Mouse (Mus musculus) T-helper 1 cell (primary cell): ENCODE data around the gene Dysf.

ENCODE experiments used
- in situ Hi-C: fragments of 300-600 bp; cut with MboI, MseI; formaldehyde crosslinking; loops from one replicate; pipeline ENCODE4 v1.15.1; 2025; ENCODE audit warnings: high pct_unique_total_duplicates

Dysf gene

DNA sequence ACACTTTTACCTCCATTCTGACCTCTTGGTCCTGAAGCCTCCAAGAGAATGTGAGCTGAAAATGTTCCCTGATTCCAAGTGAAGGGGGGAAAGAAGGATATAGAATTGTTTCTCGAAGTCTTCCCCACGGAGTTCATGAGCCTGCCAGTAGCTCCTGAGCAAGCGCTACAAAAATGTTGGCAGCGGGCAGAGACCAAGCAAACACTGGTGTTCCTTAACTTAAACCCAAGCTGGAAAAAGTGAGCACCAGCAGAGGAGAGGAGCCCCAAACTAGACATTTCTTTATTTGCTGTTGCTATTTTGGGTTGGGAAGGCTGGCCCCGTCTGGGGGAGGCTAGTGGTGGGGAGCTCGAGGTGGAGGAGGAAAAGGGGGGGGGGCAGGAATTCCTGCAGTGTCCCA, 102.0 kb downstream of the Dysf start:
- in situ Hi-C loops: no loop called here

DNA sequence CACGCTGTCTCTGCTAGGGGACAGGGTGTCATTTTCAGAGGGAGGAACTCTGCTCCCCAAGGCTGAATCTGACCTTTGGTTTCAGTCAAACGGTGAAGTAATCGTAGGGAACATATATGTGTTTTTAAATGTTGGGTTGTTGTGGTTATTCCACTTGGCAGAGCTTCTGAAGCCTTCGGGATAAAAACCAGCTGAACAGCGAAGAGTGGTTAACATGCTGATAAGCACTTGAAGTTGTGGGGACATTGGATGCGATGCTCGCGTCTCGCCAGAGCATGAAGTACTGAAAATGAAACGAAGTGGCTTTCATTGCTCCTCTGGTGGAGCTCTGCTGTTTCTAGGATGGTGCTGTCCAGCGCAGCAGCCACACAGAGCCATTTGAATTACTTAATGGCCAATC, 102.7 kb downstream of the Dysf start:
- in situ Hi-C loops: no loop called here

DNA sequence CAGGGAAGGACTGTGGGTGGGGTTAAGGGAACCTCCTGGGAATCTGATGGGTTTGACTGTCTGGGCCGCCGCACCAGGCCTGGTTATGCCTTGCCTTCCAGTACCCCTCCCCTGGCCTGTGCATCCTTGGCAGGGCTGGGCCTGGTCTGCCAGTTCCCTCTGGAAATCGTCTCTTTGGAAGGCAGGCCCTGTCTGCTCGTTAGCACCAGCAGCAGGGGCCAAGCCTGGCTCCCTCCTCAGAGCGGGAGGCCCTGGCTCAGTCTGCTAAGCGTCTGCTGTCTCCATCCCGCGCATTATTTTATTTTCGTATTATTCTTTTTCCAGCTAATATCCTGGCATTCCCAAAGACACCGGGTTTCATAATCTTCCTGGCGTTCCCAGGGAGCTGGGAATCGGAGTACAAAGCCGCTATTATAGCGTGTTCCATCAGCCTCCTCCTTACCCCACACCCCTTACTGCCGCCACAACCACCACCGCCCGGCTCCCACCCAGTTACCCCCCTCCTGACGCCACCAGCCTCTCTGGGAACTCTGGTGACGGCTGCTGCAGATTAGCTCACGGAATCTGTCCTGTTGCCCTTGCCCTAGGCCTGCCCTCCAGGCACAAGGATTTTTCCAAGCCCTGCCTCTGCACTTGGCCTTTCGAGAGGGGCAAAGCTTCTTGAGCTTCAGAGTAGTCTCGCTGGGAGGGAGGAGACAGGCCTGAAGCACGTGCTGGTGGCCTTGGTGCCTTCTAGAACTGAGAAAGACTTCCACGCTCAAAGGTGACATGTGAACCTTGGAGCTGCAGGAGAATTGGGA, 111.5 kb downstream of the Dysf start:
- in situ Hi-C loops: no loop called here

DNA sequence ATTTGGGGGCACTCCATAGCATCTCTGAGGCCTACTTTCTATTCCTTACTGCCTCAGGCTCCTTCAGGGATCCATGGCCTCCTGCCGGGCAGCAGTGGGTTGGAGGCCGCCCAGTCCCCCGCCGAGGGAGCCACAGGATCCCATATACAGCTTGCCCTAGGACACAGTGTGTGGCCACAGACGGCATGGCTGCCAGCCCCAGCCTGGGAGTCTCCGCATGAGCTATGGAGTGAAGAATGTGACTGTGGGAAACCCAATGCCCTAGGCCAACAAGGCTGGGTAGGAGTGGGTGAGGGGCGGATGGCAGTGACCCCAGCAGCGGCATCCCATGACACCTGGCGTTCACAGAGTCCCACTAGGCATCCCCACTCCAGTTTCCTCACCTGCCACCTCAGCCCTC, 116.2 kb downstream of the Dysf start:
- in situ Hi-C loops: no loop called here

DNA sequence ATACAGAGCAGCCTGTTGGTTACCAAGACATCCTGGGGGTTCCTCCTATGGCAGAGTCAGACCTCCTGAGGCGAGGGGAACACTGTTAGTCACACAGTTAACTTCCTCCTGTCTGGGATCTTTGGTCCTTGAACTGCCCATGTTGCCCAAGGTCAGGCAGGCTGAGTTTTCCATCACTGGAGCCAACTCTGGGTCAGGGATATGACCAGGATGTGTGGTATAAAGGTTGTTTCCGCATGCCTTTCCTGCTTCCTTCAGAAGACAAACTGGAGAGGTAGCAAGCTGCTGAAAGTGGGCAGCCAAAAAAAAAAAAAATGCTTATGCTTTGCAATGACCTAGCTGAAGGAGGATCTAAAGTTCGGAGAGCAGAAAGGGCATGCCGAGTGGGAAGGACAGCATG, 116.7 kb downstream of the Dysf start:
- in situ Hi-C loops: no loop called here

DNA sequence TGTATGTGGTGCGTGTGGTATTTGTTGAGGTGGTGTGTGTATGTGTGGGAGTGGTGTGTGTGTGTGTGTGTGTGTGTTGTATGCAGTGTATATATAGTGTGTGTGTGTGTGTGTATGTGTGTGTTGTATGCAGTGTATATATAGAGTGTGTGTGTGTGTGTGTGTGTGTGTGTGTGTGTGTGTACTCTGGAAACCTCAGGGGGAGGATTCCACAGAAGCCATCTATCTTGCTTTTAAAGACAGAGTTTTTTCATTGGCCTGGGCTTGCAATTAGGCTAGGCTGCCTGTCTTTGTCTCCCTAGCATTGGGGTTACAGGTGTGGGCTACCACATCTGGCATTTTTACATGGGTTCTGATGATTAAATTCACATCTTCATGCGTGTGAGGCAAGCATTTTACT, 119.8 kb downstream of the Dysf start:
- in situ Hi-C loops: no loop called here

DNA sequence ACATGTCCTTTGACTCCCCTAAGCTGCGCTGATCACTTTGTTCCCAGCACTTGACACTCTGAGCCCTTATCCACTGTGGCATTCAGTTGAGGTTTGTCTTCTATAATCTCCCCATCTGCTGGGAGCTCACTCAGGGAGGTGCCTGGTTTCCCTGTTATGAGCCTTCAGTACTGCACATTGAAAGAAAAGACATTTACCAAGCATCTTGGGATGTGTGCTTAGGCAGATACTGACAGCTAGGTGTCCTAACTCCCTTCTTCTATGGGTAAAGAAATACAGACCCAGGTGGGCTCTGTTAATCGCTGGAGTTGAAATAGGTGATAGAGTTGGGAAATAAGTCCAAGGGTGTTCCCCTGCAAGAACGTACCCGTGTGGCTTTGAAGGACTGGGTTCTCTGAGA, 122.5 kb downstream of the Dysf start:
- in situ Hi-C loops: no loop called here

DNA sequence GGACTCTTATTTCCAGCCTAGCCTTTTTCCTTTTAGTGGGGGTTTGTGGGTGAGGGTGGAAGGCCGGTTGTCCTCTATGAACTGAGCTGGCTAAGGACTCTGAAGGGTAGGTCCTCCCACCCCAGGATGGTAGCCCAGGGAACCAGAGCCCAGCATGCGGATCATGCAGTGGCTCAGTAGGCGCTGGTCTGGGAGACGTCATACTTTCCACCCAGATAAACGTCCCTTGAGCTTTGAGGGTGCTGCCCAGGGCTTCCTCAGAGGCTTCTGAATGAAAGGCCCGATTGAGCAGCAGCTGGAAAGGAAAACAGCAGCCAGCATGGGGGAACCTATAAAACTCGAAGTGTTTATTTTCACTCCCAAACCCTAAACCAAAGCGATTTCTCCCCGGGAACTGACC, 123.1 kb downstream of the Dysf start:
- in situ Hi-C loops: no loop called here

DNA sequence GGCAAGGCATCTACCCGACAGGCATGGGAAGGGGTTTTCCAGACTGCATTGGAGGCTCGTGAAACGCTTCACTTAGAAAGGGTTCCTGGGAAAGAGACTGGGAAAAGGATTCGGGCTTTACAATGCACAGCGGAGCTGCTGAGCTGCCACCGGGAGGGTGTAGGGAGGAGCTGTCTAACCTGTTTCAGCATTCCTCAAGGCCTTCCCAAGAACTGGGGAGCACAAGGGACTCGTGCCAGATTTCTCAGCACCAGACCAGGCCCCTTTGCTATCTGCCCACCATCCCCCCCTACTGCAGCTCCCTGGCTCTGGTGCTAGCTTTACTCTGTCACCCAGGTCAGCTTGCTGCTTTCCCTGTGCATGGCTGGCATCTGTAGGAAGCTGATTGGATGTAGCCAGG, 124.7 kb downstream of the Dysf start:
- in situ Hi-C loops: no loop called here

DNA sequence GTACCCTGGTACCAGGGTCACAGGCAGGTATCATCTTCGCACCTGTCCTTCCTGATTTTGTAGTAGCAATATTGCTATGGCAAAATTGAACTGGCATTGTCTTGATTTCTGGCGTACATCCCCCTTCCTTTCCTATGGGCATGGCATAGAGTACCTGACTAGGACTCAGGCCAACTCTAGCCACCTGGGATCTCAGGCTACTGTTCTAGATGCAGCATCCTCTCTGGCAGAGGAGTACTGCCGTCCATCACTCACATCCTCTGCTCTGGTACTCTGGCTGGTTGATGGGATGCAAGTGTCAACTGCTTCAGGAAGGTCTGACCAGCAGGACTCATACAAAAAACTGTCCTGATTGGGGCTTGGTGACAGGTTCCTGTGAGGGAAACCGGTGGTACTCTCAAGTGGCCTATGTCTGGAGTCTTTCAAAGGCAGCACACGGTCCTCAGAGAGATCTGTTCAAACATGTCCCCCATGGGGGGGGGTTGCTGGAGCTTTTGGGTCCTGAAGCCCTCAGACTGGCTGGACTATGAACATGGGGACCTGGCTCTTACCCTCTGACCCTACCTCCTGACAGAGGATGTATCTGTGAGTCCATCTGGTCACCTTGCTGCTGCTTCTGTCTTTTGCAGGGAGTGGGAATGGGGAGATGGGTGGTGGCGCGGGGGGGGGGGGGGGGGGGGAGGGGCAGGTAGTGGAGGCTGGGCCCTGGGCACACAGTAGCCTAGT, 125.8 kb downstream of the Dysf start:
- in situ Hi-C loops: no loop called here

DNA sequence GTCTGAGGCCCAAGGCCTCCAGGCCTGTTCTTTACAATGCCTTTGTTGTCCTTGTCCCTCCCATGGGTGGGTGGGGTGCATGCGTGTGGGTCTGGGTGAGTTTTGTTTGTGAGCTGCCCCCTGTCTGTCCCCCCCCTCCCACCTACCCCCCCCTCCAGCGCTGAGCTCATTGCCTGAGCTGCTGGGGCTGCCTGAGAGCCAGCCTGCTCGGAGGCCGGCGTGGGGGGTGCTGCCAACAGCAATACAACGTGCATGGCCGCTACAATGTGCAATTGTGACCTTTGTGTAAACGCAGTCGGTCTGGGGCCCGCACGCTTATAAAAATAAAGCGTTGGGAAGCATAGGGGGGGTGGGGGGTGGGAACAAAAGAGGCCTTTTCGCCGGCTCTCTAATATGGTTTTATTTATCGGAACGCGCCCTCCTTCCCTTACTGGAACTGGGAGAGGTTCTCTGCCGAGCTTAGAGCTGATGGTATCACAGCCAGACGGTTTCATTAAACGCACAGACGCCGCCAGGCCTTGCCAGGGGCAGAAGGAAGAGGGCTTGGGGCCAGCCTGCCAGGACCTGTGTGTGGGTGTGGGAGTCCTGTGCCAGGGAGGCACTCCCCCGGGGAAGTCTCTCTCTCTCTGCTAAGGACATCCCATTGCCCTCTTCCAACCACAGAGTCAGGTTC, 126.5 kb downstream of the Dysf start:
- in situ Hi-C loops: no loop called here

DNA sequence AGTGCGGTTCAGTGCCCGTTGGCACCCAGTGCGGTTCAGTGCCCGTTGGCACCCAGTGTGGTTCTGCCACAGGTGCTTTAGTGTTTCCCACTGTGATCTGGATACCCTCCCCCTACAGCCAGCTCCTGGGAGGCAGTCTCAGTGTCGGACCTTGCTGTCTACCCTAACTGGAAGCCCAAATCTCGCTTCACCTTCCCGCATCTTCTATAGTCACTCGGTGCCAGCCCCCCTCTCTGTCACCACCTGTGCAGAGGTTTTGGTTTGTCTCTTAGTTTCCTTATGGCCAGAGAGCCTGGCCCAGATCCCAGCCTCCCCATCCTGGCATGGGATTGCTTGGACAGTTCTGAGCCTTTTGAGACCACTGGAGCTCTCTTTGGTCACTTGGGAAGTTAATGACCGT, 127.3 kb downstream of the Dysf start:
- in situ Hi-C loops: no loop called here

DNA sequence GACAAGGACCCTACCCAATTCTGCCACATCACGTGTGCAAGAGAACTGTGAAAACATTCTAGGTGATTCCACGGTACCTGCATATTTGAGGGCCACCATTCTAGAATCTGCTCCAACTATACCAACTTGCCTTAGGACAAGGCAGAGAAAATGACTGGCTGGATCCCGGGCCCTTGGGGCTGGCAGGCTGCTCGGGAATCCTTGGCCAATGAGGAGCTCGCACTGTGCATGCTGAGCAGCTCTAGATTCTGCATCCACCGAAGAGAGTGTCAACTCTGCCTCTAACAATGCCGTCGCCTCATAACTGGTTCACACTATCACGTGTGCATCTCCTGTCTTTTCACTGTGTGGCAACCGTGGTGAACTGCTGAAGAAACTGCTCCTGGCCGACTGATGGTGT, 128.0 kb downstream of the Dysf start:
- in situ Hi-C loops: no loop called here

DNA sequence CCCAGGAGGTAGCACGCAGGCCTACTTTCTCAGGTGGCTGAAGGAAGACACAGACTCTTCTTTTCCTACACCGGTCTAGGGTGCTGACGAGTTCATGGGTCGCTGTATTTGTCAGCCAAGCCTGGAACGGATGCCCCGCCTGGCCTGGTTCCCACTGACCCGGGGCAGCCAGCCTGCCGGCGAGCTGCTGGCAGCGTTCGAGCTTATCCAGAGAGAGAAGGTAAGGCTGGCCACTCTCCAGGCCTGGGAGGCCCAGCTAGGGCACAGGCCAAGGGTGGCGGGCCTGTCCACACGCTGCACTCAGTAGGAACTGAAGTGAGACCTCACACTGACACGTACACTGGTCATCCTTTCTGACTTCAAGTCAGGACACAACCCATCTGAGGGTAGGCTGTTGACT, 131.5 kb downstream of the Dysf start:
- in situ Hi-C loops: no loop called here

DNA sequence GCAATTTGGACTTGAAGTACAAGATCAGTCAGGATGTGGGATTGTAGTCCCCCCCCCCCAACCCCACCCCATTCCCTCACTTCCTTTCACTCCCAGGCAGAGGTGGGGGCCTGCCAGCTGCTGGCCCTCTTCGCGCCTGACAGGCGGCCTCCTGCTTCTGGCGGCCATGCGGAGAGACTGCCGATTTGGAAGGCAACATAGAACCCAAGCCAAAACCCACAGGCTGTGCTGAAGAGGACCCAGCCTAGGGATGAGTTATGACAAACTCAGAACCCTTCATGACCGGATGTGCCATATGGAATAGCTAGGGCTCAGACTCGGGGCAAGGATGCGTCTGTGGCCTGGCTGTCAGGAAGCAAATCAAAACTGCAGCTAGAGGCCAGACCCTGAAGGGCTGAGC, 134.1 kb downstream of the Dysf start:
- in situ Hi-C loops: no loop called here

DNA sequence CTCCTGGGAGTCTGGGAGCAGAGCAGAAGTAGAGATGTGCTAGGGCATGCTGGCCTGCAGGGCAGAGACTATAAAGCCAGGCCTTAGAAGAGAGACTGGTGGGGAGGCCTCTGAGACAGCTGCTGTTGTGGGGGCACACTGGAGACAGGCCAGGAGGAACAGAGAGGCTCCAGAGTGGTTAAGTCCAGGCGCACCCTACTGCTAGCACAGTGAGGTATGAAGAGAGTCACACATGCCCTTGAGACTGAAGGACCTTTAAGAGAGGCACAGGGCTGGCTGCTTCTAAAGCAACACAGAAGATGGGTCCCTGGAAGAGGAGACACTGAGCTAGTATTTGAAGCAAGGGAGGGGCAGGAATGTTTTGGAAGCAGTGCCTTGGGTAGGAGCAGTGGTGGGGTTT, 134.9 kb downstream of the Dysf start:
- in situ Hi-C loops: no loop called here

DNA sequence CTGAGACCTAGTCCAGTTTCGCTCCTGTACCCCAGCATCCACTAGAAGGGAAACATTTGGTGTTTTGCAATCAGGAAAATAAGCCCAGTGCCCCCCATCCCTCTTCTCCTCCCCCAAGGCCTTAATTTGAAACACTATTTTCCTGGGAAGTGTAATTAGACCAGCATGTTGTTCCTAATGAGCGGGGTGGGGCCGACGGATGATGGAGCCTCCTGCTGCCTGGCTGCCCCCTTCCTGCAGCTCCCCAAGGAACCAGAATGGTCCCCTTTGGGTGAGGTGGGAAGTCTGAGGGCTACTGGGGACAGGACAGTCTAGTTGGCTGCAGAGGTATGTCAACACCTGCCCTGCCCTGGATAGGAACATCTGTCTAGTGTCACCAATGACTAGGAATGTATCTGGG, 136.0 kb downstream of the Dysf start:
- in situ Hi-C loops: no loop called here

DNA sequence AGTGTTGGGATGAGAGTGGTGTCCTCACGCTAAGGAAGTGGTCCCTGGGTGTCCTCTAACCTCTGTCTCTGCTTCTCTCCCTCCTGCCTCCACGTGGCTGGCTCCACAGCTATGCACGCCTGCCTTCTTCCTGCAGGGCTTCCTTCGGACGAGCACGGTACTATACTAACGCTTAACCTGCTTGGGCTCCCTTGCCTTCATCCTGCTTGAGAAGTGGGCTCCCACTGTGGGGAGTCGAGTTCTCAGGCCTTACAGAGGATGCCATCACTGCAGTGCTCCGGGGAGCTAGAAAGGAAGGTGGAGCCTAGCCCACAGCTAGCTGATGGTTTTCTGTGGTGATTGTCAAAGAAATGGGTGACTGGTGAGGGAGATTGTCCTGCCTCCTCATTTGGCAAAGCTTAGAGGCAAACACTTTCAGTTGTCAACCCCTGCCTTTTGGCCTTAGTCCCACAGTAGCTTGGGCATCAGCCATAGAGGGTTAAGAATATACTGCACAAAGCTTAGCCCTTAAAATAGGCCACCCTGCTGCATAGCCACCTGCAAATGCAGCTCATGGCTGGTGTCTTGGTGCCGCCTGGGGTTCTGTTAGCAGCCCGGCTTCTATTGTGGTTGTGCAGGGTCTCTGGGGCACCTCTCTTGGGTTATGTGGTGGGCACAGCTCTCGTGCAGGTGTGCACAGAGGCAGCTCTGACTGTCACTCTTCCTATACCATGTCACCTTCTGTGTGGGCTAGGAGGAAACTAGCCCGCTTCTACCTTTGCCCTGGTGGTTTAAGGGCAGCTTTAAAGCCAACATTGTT, 139.0 kb downstream of the Dysf start:
- in situ Hi-C loops: no loop called here

DNA sequence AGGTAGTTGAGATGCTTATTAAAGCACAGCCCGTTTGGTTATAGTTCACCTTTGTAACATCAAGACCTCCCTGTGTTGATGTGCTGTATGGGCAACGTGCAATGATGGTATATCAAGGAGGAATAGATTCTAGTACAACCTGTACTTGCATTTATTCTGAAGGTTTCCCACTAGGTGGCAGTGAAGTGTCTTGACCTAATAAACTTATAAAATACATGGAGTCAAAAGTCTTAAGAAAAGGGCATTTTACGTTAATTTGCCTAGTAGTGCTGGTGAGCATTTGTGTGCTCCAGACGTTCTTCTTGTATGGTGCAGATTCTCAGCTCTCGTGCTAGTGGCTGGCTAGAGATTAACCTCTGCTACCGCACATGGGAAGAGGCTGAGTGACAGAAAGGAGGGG, 140.1 kb downstream of the Dysf start:
- in situ Hi-C loops: no loop called here

DNA sequence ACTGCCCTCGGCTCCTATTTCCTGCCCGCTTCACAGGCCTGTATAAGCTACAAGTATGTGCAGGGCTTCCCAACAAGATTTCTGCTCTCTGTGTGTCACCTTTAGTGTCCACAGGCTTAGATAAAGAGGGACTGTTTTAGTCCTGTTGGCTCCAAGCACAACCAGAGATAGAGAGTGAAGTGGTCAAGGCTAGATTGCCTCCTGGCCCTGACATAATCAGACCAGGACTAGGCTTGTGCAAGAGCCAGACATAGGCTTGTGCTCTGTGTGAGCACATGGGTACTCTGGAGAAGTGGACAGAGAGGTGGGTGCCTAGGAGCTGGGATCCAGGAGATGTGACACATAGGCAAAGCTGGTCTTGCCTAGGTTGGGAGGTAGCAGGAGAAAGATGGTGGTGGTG, 146.1 kb downstream of the Dysf start:
- in situ Hi-C loops: loop anchor here (10.0 kb wide), 1 partner anchor 1140 kb away; no protein-coding TSS in a partner anchor

DNA sequence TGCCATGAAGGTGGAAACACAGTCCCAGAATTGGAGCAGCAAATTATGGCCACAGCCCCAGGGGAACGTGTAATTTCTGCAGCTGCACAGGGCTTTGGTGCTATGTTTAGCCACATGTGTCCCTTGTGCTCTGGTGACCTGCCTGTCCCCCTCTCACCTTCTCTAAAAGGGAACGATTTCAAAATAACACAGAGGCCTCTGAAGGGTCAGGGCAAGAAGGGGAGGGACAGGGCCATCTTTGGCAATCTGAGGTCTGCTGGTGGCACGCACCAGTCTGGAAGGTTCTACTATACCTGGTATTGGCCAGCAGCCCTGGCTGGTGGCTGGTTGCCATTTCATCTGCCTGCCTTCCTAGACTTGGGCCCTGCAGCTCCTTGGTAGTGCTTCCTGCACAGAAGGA, 147.4 kb downstream of the Dysf start:
- in situ Hi-C loops: loop anchor here (10.0 kb wide), 1 partner anchor 1139 kb away; no protein-coding TSS in a partner anchor

DNA sequence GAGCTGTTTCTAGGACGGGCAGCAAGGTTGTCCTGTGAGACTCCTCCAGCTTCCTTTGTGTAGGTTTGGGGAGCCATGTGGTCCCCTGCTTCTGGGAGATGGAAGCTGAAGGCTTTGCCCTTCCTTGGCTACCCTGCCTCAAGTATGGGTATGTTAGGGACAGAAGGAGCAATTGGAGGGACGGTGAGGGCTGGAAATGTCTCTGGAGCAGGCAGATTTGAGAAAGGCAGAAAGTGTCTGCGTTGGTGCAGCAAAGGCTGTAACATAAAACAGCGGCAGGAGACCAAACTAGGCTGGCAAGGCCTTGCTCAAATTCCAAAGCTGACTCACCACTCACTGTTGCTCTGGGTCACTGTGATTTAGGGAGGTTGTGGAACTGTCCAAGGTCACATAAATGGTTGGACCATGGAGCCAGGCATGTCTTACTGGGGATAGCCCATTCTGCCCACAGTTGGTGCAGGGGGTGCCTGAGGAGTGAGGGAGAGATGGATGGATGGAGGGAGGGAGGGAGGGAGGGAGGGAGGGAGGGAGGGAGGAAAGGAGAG, 148.2 kb downstream of the Dysf start:
- in situ Hi-C loops: loop anchor here (10.0 kb wide), 1 partner anchor 1138 kb away; no protein-coding TSS in a partner anchor
